Mouse (Mus musculus) intestine, postnatal 0 days (tissue): ENCODE data around the gene Grap. TPM values are rescaled to one million over a fixed set of nuclear protein-coding genes. Genes with fewer than 3 reads are reported as not detected.

ENCODE experiments used
- ATAC-seq: fragments of 200-750 bp; cut with Nextera tagmentation; 2 replicates; pipeline ENCODE4 v1.8.0; 2017; ENCODE audit warnings: mild to moderate bottlenecking, moderate TSS enrichment, moderate library complexity
- H3K27ac ChIP-seq: fragments of 300-500 bp; sonication (generic); 2 replicates; pipeline ENCODE4 v1.5.1; 2014; ENCODE audit warnings: mild to moderate bottlenecking, low read depth, low read length, moderate library complexity
- H3K27me3 ChIP-seq: fragments of 300-500 bp; sonication (generic); replicated peaks from 2 replicates; pipeline ENCODE4 v1.6.1; 2014; ENCODE audit warnings: low read length, mixed read lengths; ENCODE audit not compliant: control insufficient read depth, insufficient read depth
- H3K36me3 ChIP-seq: fragments of 300-500 bp; sonication (generic); 2 replicates; pipeline ENCODE4 v1.6.1; 2014; ENCODE audit warnings: mild to moderate bottlenecking, moderate library complexity; ENCODE audit not compliant: control insufficient read depth, insufficient read depth
- H3K4me1 ChIP-seq: fragments of 300-500 bp; sonication (generic); replicated peaks from 2 replicates; pipeline ENCODE4 v1.6.1; 2014; ENCODE audit warnings: antibody characterized with exemption, low read length, mixed read lengths; ENCODE audit not compliant: control insufficient read depth, insufficient read depth
- H3K4me2 ChIP-seq: fragments of 300-500 bp; sonication (generic); replicated peaks from 2 replicates; pipeline ENCODE4 v1.6.1; 2014; ENCODE audit warnings: low read depth, mild to moderate bottlenecking, moderate library complexity
- H3K4me3 ChIP-seq: fragments of 300-500 bp; sonication (generic); 2 replicates; pipeline ENCODE4 v1.5.1; 2014; ENCODE audit warnings: low read depth, low read length
- H3K9ac ChIP-seq: fragments of 300-500 bp; sonication (generic); 2 replicates; pipeline ENCODE4 v1.6.1; 2014; ENCODE audit warnings: mild to moderate bottlenecking, low read depth, low read length
- H3K9me3 ChIP-seq: fragments of 300-500 bp; sonication (generic); 2 replicates; pipeline ENCODE4 v1.6.1; 2016; ENCODE audit warnings: mixed run types; ENCODE audit not compliant: control insufficient read depth
- CTCF ChIP-seq: sonication (generic); IDR thresholded peaks from 2 replicates; pipeline ENCODE4 v1.5.1; 2016; ENCODE audit warnings: low read depth, mild to moderate bottlenecking, control low read depth, antibody characterized with exemption, moderate library complexity
- WGBS: fragments of 180-500 bp; shearing (Covaris S2); extraction: QIAGEN DNeasy Blood & Tissue Kit; methylation state at CpG from one replicate; pipeline ENCODE4 v1.1.7; 2014; 5-methylcytosine and 5-hydroxymethylcytosine counted together
- polyA plus RNA-seq: library from polyadenylated mRNA; unstranded; fragments of >200 nt; fragmentation: Nextera tagmentation; extraction: Ambion mirVana; gene quantifications from 2 replicates; pipeline ENCODE4 v1.2.1, GENCODE M21; 2015

The Grap gene
- polyA plus RNA-seq: 3.7 and 3.9 TPM in 2 replicates

DNA sequence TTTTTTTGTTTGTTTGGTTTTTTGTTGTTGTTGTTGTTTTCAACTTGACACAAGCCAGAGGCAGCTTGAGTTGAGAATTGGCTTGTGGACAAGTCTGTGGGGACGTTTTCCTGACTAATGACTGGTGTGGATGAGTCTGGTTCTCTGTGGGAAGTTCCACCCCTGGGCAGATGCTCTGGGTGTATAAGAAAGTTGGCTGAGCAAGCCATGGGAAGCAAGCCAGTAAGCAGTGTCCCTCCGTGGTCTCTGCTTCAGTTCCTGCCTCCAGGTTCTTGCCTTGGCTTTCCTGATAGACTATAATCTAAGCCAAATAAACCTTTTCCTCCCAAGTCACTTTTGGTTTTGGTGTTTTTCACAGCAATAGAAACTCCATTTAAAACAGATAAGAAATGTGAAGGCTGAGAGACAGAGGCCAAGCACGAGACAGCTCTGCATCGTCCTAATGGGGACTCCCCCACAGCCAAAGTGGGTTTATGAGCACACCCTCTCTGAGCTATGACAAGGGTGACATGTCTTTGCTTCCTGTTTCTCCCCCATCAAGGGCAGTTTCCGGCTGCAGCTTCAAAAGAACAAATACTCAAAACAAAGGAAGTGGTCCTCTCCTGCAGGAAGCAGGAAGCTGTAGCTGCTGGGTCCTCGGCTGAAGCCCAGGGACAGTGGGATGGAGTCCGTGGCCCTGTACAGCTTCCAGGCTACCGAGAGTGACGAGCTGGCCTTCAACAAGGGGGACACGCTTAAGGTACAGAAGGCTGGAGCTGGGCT, at the start of gene Grap:
Gene Grap, plus strand, starts transcription at position 580 of the 762 bp plus-strand sequence.
- Histone ChIP-seq H3K27me3 (no peaks in the 10 kb centered on the region), H3K36me3 (no peaks in the 10 kb centered on the region), H3K4me1 (no peaks in the 10 kb centered on the region), H3K9ac (no peak within 1 kb of the TSS), H3K27ac (no peak within 1 kb of the TSS), H3K4me2 (peak within 1 kb of the TSS; percentile 13; the same call in 1 of the 2 replicates), H3K9me3 (no peaks in the 10 kb centered on the region), H3K4me3 (peak within 1 kb of the TSS; percentile 18; the same call in 1 of the 2 replicates)
- TF ChIP-seq CTCF: no peak
- ATAC-seq: no peak
- WGBS: 55% methylated on average over 10 of the region's 10 CpGs

- Histone ChIP-seq H3K4me1 (no peaks in the 10 kb centered on the region), H3K4me3 (no peak overlapping the region), H3K27me3 (no peaks in the 10 kb centered on the region), H3K4me2 (no peak overlapping the region), H3K36me3 (no peaks in the 10 kb centered on the region), H3K9me3 (no peaks in the 10 kb centered on the region), H3K27ac (no peak overlapping the region), H3K9ac (no peak overlapping the region)
- no peak for ATAC-seq
- TF ChIP-seq CTCF: no peak
- 53% methylated on average over 4 of the region's 4 CpGs for WGBS
Measured at GRCm38 (mm10) chr11:61608072-61608471, 45.0 kb upstream of the Grap start.

- Histone ChIP-seq H3K4me2 (no peak overlapping the region), H3K27me3 (no peaks in the 10 kb centered on the region), H3K27ac (no peak overlapping the region), H3K4me3 (no peak overlapping the region), H3K9ac (no peak overlapping the region), H3K36me3 (no peaks in the 10 kb centered on the region), H3K4me1 (no peaks in the 10 kb centered on the region), H3K9me3 (no peaks in the 10 kb centered on the region)
- ATAC-seq: no peak
- no peak for TF ChIP-seq CTCF
- WGBS: 89% methylated on average over 3 of the region's 3 CpGs
Measured at GRCm38 (mm10) chr11:61611197-61611596, 41.9 kb upstream of the Grap start.

- 42% methylated on average over 4 of the region's 4 CpGs for WGBS
- 0 out of 2 replicates have a peak, but pooled peaks have one; percentile 16 for ATAC-seq
- Histone ChIP-seq H3K9ac (no peak overlapping the region), H3K4me3 (no peak overlapping the region), H3K36me3 (no peaks in the 10 kb centered on the region), H3K27me3 (no peaks in the 10 kb centered on the region), H3K4me1 (no peaks in the 10 kb centered on the region), H3K9me3 (no peaks in the 10 kb centered on the region), H3K4me2 (no peak overlapping the region), H3K27ac (no peak overlapping the region)
- no peak for TF ChIP-seq CTCF
Measured at GRCm38 (mm10) chr11:61612116-61612635, 40.9 kb upstream of the Grap start.

GRCm38 (mm10) chr11:61614401-61614800, 38.7 kb upstream of the Grap start:
- Histone ChIP-seq H3K4me1 (no peaks in the 10 kb centered on the region), H3K4me3 (no peak overlapping the region), H3K4me2 (no peak overlapping the region), H3K27me3 (no peaks in the 10 kb centered on the region), H3K9ac (no peak overlapping the region), H3K36me3 (no peaks in the 10 kb centered on the region), H3K27ac (no peak overlapping the region), H3K9me3 (no peaks in the 10 kb centered on the region)
- no peak for TF ChIP-seq CTCF
- WGBS: 40% methylated on average over 5 of the region's 5 CpGs
- no peak for ATAC-seq

- H3K9ac ChIP-seq: no peak overlapping the region
- no peak overlapping the region; the same call in 1 of the 2 replicates for H3K27ac ChIP-seq
- no peak overlapping the region for H3K4me2 ChIP-seq
- H3K9me3 ChIP-seq: no peaks in the 10 kb centered on the region
- H3K4me1 ChIP-seq: no peaks in the 10 kb centered on the region
- 17% methylated on average over 20 of the region's 22 CpGs for WGBS
- no peaks in the 10 kb centered on the region for H3K36me3 ChIP-seq
- H3K4me3 ChIP-seq: no peak overlapping the region
- no peak for TF ChIP-seq CTCF
- no peak for ATAC-seq
- H3K27me3 ChIP-seq: no peaks in the 10 kb centered on the region
Measured at GRCm38 (mm10) chr11:61615686-61616522, 37.2 kb upstream of the Grap start.
